Mouse (Mus musculus) CH12F3 (cell line): ENCODE results near the gene Slc19a1.

Experiments
- in situ Hi-C: fragments of 300-500 bp; cut with MboI; formaldehyde crosslinking; loops from 2 replicates; pipeline ENCODE4 v1.14.3; 2020; ENCODE audit warnings: low sequenced_read_pairs

Gene Slc19a1

DNA sequence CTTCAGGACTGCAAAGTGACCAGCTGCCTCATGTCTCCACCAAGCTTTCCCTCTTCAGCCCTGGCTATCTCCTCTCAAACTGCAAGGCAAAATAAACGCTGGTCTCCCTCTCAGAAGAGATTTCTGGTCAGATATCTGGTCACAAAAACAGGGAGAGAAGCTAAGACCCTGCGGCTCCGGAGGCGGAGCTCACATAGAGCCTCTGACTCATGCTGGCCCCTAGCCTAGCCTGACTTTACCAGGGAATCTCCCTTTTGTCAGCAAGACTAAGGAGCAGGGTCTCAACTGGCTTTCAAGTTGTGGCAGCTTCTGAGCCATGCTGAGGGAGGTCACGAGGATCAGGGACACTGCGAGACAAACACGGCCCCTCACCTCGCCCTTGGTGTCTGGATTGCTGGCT lies 57.3 kb downstream of the Slc19a1 start:
- in situ Hi-C loops: no loop called here

DNA sequence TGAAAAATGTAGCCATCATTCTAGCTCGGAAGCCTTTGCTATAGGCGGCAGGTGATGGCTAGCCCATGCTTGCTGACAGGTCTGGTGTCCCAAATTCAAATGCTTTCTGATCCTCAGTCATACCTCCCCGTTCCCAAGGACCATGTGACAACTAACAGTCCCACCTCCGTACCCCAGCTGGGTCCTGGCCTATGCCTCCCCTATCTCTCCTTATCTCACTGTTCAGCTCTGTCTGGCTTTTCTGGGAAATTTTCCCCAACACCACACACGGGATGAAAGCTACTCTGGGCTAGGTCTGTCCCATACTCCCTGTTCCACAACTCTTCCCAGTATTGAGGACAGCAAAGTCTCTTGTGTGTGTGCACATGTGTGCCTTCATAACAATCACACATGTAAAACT lies 58.0 kb downstream of the Slc19a1 start:
- in situ Hi-C loops: no loop called here

DNA sequence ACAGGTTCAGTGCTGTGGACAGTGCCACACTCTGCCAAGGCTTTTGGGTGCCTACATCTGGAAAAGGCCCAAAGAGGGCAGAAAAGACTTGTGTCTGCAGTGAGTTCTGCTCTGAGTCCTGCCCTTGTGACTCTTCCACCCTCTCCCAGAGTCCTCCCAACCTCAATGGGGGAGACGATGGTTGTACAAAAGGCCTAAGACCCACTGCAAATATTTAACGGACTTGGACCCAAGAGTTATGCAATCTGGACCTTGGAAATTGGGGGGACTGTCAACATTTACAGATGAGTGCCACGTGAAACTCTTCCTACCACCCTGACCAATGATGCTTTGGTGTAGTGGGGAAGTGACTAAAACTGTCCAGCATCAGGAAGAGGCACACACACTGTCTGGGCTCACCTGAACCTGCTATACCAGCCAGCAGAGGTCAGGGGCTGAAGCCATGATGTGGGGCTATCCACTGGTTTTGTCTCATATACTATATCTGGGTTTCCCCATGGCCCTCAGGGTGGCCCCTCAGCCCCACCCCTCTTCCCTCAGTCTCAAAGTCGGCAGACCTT lies 59.6 kb downstream of the Slc19a1 start:
- in situ Hi-C loops: no loop called here

DNA sequence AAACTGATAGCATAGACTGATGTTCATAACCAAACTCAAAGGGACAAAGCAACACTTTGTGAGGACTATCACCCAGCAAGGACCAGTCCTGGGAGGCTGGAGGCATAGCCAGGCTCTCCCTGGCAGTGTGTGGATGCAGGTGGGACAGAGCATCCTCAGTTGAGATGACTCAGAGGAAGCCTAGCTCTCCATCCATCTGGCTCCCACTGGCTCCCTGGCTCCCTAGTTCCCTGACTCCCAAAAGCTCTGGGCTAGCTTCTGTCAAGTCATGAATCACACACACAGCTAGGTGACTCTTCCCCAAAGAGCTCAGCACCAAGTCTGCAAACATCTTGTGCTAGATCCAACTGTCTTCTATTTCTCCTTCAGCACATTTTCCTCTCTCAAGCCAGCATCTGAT lies 61.8 kb downstream of the Slc19a1 start:
- in situ Hi-C loops: no loop called here

DNA sequence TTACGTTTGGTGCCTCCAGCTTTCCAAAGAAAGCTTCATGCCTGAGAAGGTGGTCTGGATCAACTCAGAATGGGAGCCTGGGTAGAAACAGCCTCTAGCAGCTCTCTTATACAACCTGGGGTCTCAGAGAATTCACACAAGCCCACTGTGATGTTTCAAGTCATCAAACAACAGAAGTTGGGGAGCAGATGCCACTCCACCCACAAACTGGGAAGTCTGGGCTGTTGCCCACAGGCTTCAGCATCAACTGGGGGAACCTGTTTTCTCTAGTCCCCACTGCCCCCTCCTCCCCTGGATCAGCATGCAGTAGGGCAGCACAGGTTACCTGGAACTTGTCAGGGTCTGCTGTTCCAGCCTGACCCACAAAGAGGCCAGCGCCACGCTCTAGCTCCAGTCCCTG lies 63.6 kb downstream of the Slc19a1 start:
- in situ Hi-C loops: no loop called here

DNA sequence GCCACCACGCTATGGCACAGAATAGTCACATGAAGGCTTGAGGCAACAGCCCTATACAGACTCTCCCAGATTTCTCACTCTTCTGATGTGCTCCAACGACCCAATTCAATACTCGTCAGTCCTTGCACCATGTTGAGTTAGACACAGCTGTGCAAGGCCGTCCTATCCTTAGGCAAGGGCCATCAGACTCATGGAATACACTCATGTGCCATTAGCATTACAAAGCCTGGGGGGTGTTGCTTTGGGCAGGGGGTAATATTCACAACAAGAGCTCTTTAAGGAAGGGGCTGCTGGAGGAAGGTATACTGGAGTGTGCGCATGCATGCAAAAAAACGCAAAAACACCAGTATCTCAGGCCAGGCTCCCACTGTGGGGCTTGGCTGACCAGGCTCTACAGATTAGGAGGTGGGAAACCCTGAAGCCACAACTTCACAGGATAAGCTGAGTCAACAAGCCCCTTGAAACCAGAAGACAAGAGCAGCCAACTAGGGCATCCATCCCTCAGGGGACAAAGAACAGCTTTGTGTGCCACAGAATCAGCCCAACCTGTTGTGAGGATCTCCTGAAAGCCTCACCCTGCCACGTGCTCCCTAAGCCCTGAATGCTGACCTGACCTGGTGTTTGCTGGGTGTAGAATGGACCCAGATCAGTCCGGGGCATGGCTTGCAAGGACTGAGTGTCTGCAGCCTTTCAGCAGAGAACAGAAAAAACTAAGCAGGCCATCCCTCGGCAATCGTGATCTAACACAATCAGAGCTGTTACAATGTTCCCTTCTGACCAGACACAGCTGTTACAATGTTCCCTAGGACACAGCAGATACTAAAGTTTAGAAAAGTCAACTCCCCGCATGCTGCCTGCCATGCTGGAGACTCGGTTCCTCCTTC lies 65.2 kb downstream of the Slc19a1 start:
- in situ Hi-C loops: no loop called here

DNA sequence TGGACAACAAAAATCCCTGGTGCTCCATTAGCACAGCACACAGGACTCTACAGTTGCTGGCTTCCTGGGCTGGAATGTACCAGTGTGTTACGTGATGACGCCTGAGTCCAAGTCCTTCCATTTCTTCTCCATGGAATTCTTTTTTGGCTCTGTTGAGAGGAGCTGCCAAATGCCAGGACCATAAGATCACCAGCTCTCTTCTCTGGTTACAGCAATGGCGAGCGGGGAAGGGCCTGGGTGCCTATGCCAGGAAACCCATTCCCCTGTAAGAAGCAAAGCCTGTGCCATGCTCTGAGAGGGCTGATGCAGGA lies 65.8 kb downstream of the Slc19a1 start:
- in situ Hi-C loops: no loop called here

DNA sequence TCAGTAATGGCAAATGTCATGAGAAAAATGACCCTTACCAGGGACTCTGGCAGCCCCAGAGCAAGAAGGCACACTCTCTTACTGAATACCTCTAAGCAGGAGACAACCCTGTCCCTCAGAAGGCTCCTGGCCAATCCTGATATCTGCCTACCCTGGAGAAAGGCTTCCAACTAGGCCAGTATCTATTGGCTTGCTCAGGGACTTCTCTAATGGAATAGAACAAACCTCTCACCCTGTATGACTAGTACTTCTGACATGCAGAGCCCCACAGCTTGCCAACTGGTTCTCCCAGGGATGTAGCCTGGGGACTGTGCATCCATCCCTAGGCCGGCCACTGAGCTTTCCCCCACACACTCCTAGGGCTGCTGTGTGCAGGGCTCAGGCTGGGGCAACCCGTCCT lies 66.6 kb downstream of the Slc19a1 start:
- in situ Hi-C loops: no loop called here

DNA sequence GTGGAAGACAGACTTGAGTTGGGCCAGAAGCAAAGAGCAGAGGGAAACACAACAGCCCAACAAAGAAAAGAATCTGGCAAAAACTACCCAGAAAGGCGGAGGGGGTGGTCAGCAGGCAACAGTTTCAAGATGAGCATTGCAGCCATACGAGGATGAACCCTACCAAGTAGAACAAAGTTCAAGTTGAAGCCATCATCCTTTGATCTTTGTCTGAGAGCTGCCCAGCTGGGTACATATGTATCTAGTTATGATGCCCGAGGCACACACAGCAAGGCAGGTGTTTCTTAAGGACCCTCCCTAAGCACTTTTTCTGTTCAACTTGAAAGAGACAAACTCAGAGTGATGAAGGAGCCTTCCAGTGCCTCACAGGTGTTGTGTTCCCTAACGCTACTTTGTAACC lies 67.7 kb downstream of the Slc19a1 start:
- in situ Hi-C loops: no loop called here

DNA sequence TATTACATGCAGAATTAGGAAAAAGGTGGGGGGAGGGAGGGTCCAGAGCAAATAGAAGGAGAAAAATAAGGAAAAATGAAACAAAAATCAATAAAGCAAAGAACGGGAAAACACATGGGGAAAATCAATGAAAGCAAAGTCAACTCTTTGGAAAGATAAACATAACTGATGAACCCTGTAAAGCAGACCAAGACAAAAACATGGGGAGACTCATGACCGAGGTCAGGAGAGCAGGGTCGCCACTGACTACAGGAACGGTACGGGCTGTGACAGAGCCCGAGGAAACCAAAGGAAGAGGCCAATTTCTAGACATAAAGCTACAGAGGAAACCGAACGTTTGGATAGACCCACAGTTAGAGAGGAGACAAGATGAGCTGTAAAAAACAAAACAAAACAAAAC lies 71.6 kb downstream of the Slc19a1 start:
- in situ Hi-C loops: no loop called here

DNA sequence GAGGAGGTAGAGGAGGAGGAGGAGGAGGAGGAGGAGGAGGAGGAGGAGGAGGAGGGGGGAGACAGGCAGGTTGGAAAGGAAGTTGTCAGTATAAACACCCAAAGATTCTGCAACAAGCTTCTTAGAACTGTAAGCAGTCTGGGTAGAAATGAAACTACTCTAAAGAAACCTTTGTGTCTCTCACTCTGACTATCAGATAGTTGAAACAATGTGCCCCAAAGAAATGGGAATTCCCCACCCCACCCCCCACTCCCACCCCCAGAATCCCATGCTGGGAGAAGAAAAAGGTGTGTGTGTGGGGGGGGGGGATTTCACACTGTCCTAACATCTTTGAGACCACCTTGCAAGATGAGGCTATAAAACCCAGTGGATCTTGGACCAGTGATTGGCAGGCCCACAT lies 72.3 kb downstream of the Slc19a1 start:
- in situ Hi-C loops: no loop called here

DNA sequence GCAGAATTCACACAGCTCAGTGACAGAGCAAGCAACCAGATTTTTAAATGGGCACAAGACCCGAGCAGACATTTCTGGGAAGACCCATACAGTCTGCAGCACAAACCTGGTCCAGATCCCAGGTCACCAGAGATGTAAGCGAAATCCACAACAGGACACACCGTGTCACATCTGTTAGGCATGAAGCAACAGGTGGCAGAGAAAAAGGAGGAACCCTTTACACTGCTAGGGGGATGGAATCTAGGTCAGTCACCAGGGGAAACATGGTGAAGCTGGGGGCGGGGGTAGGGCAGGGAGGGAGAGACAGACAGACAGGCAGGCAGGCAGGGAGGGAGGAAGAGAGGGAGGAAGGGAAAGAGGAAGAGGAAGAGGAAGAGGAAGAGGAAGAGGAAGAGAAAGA lies 76.1 kb downstream of the Slc19a1 start:
- in situ Hi-C loops: no loop called here

DNA sequence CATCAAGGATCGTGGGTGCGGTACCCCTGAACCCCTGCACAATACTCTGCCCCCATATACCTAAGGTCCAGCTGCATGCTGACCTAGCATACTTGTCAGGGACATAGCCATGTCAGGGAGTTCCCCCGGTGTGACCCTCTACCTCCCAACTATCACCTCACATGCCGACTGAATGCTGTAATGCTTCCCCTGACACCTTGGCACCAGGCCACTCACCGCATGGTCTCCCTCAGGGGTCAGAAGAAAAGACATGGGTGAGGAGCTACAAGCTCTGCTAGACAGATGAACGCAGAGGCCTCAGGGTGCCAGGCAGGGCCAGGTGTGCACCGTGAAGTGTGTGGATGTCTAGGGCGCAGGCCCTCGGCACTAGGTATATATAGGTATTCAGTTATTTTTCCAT lies 78.0 kb downstream of the Slc19a1 start:
- in situ Hi-C loops: no loop called here
